Mouse (Mus musculus) spleen, adult 12 weeks (tissue): Measurements from ENCODE around the gene Ptpn4.
A peak's percentile ranks its signal among the peaks of the same experiment; 100 is the strongest.

Source experiments
- DNase-seq: peaks from one replicate; pipeline ENCODE4 v3.0.0; 2022; ENCODE audit warnings: low spot score

The Ptpn4 gene

DNA sequence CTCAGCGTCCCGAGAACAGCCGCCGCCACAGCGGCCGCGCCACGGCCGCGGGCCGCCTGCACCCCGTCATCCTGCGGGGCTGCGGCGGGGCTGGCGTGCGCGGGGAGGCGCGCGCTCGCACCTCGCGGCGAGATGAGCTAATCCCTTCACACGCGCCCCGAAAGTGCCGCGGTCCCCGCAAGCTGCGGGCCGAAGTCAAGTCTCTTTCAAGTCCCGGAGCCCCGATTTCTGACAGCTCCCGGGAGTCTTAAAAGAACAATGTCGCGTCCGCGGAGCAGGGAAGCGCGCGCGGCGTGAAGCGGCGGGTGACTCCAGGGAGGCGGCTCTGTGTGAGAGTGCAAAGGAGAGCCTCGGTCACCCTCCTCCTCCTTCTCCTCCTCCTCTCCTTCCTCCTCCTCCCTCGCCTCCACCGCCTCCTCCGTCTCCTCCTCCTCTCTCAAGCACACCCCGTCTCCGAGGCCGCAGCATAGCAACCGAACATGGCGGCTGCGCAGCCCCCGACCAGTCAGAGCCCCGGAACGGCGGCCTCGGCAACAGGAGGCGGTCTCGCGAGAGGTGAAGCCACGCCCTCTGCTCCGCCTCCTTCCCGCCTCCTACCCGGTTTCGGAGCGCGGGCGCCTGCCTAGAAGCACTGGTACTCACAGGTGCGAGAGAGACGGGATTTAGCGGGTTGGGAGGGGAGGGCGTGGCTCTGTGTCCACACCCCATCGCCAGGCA lies at the start of gene Ptpn4:
Gene Ptpn4, minus strand, starts transcription at position 579 of the 717 bp plus-strand sequence.
- peak; percentile 94 for DNase-seq

DNA sequence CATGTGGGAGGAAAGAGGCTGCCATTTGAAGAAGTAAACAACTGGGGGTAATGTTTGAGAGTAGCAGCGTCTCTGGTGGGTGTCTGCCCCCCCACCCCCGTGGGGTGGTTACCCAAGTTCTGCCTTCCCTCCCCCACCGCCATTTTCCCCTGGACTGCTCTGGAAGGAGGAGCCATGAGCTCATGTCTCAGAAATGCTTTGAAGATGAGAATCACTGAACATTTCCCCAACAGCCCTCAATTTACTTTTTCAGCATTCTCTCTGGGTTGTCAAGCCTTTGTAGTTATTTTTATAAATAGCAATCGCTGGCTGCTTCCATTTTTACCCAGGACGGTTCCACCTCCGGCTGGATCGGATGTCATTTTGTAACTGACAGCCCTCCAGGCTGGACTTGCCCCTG lies 48.9 kb upstream of the Ptpn4 start:
- no peak for DNase-seq

DNA sequence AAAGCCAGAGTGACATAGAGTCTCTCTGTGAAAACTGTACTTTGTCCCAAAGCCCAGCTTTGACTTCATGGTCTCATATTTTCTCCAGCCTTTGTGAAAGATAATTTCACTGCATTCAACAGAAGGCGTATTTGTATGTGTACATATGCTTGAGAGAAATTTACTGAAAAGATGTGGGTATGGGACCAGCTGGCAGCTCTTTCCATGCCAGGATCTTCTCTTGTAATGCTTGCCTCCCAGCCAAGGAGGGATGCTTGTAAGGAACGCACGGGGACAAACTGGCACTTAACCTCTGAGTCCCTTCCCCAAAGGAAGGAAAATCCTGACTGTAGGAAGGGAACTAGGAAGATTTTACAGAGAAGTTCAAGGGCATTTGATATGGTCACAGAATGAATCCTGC lies 46.9 kb upstream of the Ptpn4 start:
- no peak for DNase-seq

DNA sequence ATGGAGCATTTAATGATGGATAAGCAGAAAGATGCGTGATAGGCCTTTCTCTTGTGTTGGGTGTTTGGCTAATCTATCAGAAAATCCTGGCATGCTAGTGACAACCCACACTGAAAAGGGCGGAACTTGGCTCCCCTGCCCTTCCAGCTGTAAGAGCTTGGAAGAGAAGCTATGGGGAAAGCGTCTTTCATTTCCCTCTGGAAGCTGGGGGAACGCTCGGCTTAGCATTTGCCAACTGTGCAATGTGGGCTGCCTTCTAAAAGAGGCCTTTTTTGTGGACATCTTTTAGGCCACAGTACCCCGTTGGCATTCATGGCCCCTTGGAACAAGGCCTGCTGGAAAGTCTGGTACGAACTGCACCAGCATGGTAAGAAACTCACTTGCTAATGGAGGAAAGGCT lies 41.5 kb upstream of the Ptpn4 start:
- DNase-seq = no peak

DNA sequence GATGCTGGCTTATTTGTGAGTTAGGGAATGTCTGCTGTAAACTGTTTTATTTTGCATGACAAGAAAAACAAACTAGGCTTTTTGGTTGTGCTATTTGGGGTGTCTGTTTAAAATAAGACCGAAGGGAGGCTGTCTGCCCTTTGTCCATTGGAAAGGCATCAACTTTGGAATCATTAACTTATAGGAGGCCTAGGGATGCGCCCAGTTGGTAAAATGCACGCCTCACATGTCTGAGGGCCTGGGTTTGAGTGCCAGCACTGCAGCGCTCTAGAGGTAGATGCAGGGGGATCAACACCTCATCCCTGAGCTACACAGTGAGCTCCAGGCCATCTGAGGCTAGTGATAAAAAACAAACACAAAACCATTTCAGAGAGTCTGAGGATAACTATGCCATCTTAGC lies 40.1 kb upstream of the Ptpn4 start:
- DNase-seq = no peak

DNA sequence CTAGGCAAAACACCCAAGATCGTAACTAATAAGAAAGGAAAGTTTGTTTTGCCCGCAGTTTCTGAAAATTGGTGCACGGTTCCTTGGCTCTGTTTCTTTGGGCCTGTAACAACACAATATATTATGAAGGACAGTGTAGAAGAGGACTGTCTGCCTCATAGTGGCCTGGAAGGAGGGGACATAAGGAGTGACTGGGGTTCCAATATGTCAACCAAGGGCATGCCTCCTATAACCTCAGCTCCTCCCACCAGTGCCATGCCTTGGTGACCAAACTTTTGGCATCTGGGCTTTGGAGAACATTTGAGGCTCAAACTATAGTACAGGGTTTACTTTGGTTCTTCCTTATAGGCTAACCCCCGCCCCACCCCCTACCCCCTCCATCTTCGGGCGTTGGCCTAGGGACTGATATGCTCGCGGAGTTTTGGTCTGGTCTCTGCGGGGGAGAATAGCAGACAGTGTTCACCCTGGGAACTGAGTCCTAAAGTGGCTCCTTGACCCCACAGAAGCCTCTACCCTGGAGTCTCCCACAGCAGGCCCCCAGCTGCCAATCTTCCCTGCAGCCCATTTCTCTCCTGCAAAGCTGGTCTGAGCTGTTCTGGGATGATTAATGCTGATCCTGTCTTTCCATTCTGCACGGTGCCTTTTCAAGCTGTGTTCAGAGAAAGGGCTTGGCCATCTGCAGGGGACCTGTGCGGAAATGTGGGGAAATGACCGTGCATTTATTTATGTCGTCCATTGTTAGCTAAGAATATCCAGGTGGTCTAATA lies 31.2 kb upstream of the Ptpn4 start:
- no peak for DNase-seq

GRCm38 (mm10) chr1:119867300-119867699 lies 29.9 kb upstream of the Ptpn4 start:
- no peak for DNase-seq

DNA sequence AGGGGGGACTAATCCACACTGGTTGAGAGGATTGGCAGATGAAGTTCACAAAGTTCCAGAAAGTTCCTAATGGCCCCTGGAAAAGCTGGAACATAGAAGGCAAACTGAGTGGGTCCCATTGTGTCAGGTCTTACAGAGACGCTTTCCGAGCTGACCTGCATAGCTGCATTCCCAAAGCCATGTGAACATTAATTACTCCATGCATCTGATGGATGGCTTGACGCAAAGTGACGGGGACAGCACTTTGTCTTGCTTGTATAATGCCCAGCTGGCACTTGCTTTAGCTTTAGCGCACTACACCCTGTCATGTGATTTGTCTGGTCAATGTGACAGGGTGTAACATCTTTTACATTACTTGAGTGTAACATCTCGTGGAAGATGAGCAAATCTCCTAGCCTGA lies 27.9 kb upstream of the Ptpn4 start:
- DNase-seq = no peak

- no peak for DNase-seq
These were observed 26.3 kb upstream of the Ptpn4 start for GRCm38 (mm10) chr1:119863507-119864296.

GRCm38 (mm10) chr1:119859566-119859965 lies 22.2 kb upstream of the Ptpn4 start:
- DNase-seq = no peak

DNA sequence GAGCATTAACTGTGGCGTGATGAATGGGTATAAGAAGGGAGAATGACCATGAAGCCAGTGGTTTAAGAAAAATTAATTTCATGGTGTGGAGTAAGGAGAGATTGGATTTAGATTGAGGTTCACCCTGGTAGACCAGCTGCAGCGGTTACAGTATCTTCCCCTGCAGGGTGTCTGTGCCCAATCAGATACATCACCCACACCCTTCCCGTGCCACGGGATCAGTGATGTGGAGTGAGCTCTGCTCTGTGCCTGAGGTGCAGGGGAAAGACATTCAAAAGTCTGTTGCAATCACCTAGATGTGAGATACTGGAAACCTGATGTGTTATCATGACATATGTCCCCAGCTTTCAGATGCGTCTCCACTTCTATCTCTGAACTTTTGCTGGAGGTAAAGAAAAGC lies 15.6 kb upstream of the Ptpn4 start:
- no peak for DNase-seq

GRCm38 (mm10) chr1:119852339-119852738 lies 14.9 kb upstream of the Ptpn4 start:
- no peak for DNase-seq

GRCm38 (mm10) chr1:119849146-119849935 lies 11.9 kb upstream of the Ptpn4 start:
- no peak for DNase-seq

GRCm38 (mm10) chr1:119845321-119845720 lies 7.9 kb upstream of the Ptpn4 start:
- DNase-seq = no peak

GRCm38 (mm10) chr1:119843121-119843520 lies 5.7 kb upstream of the Ptpn4 start:
- DNase-seq = no peak

- no peak for DNase-seq
These were observed 828 bp upstream of the Ptpn4 start for GRCm38 (mm10) chr1:119838241-119838640.

DNA sequence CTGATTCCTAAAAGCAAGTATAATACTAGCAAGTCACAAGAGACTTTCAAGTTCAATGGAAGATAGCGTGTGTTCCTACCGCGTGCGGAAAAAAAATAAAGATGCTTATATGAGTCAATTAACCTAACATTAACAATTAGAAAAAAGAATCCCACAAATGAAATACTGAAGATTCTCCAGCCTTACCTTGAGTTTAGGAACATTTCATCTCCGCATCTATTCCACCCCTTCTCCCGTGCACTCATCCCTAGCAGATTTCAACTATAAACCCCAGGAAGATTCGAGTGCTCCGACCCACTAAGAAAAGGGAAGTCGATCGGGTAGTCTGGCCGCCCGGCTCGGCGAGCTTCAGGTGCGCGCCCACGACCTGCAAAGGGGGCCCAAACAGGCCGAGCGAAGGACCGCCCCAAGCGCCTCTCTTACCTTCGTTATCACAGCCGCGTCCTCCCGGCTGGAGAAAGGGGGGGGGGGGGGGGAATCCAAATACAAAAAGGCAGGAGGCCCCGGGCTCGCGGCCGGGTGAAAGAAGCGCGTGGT lies 866 bp downstream of the Ptpn4 start:
- peak; percentile 11 for DNase-seq

DNA sequence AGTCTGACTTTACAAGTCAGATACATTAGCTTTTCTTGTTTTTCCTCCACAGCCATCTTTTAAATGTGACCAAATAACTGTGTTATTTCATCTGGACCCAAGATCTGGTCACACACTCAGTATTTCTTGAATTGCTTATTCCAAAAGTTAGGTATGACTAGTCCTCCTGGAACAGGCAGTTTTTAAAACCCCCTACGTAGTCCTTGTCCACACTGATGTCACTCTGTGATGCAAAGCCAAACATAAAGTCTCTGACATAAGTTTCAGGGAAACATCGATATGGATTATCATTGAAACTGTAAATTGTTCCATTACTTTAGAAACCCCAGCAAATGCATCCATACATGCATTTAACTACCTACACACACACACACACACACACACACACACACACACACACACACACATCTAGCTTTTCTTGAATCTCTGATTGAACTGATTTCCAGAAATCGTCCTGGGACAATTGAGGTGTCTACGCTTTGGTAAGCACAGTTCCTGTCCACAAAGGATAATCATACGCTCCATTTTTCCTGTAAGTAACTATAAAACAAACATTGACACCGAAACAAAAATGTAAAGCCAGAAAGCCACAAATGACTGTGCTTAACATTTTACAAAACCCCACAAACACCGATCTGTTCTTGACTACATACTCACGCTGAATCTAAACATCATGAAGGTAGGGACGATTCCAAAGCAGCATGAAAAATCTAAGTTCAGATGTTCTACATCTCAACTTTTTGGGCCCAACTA lies 1.5 kb downstream of the Ptpn4 start:
- DNase-seq = no peak

- DNase-seq = no peak
These were observed 9.3 kb downstream of the Ptpn4 start for GRCm38 (mm10) chr1:119828160-119828559.

- no peak for DNase-seq
These were observed 18.7 kb downstream of the Ptpn4 start for GRCm38 (mm10) chr1:119818704-119819103.

DNA sequence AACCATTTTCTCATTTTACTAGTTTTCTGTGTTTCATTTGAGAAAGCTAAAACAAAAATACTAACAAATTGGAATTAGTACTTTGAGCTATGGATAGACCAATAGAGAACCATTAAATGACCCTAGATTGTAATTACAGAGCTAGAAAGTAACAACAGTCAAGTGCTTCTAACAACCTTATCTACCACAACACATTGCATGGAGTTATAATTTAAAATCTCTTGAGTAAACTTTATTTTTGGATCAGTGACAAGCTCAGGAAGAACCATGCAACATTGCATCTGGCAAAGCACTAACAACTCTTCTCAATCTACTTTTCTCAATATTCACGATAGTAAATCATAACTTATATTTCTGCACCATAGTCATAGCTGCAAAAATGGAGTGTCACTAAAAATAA lies 29.7 kb downstream of the Ptpn4 start:
- no peak for DNase-seq
